Mouse (Mus musculus): ENCODE measurements around the gene Slco4c1.

The Slco4c1 gene

DNA sequence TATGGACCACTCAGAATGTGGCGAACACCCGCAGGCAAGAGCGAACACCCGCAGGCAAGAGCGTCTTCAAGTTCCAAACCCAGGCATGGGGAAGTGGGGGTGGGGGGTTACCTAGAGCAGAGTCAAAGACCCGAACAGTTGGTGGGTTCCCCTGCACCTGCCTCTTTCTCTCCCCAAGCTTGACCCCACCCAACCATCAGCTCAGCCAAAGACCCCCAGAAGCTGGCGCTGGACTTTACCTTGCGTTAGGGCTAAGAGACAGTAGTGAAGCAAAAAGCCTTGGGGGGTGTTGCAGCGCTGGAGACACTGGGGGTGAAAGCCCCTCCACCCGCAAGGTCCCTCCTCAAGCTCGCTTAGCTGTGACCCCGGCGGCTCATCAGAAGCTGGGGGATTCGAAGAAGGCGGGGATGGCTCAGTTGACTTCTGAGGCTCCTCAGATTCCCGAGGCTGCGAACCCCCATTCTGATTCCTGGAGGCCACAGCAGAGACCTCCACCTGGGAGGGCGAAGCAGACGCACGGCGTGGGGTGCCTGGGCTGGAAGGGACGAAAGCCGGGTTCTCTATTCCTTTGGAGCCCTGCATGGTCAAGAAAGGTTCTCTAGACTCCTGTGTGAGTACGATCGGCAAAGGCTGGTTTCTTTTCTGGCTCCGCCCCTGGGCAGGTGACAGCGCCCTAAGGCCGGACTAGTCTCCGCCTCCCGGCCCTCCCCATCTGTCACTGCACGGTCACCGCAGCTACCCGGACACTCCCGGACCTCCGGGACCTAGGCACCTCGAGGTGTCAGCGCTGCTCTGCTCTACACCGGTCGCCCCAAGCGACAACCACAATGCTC lies at the start of gene Slco4c1:
Gene Slco4c1, minus strand, starts transcription at position 644 of the 833 bp plus-strand sequence.
- DNase-seq (ENCODE audit: low spot score) = peak; percentile 6

GRCm38 (mm10) chr1:96917333-96917732 lies 45.4 kb upstream of the Slco4c1 start:
- DNase-seq (ENCODE audit: low spot score) = no peak

- no peak for DNase-seq (ENCODE audit: low spot score)
These were observed 11.8 kb upstream of the Slco4c1 start for GRCm38 (mm10) chr1:96883788-96884187.

DNA sequence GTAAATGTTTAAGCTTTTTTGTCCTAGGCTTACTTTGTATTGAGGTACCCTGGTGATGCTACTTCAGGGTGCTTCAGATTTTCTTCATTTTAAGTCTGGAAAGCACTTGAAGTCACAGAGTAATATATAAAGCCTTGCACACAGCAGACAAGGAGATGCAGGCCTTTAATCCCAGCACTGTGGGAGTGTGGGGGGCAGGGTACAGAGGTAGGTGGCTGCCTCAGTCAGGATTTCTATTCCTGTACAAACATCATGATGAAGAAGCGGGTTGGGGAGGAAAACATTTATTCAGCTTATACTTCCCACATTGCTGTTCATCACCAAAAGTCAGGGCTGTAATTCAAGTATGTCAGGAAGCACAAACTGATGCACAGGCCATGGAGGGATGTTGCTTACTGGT lies 6.6 kb upstream of the Slco4c1 start:
- DNase-seq (ENCODE audit: low spot score) = no peak

GRCm38 (mm10) chr1:96876076-96876475 lies 4.1 kb upstream of the Slco4c1 start:
- DNase-seq (ENCODE audit: low spot score) = no peak

- DNase-seq (ENCODE audit: low spot score) = no peak
These were observed 2.7 kb upstream of the Slco4c1 start for GRCm38 (mm10) chr1:96874636-96875035.

GRCm38 (mm10) chr1:96872361-96872693 lies 356 bp upstream of the Slco4c1 start:
- DNase-seq (ENCODE audit: low spot score) = no peak

DNA sequence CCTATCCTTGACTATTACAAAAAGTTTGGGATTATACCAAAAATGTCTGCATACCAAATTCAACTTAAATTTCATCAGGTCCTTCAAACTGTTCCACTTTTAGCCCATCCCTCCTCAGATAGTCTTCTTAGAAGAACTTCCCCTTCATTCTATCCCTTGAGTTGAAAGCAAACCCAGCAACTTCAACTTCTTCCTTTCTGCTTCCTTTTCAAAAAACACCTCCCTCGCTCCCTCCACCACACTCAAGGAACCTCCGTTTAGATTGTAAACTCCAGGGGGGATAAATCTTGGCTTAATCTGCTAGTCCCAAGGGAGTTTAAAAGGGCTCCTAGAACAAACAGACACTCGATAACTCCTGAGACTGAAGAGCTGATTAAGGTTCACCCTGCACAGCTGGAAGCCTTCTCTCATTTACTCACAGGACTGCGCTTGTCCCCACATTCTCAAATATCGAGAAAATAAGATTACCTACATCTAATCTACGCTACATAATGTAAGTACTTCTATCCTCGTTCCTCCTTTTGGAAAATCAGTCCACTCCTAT lies 1.1 kb downstream of the Slco4c1 start:
- no peak for DNase-seq (ENCODE audit: low spot score)

DNA sequence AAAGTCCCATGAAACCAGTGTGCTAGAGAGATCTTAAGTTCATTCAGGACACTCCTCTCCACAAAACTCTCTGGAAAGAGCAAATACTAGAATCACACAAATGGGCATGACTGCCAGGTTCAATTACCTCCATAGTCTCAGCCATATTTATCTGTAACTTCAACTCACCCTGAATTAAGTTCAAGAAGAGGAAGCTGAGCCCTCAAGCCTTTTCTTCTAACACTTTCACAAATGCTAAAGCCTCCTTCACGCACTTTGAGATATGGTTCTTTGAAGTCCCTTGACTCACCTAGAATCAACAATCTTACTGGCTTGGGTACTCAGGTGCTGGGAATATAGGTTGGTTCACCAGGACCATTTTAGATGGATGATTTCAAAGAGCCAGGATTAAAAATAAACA lies 3.2 kb downstream of the Slco4c1 start:
- no peak for DNase-seq (ENCODE audit: low spot score)

- no peak for DNase-seq (ENCODE audit: low spot score)
These were observed 6.0 kb downstream of the Slco4c1 start for GRCm38 (mm10) chr1:96866002-96866401.

GRCm38 (mm10) chr1:96864120-96864519 lies 7.9 kb downstream of the Slco4c1 start:
- DNase-seq (ENCODE audit: low spot score) = no peak

DNA sequence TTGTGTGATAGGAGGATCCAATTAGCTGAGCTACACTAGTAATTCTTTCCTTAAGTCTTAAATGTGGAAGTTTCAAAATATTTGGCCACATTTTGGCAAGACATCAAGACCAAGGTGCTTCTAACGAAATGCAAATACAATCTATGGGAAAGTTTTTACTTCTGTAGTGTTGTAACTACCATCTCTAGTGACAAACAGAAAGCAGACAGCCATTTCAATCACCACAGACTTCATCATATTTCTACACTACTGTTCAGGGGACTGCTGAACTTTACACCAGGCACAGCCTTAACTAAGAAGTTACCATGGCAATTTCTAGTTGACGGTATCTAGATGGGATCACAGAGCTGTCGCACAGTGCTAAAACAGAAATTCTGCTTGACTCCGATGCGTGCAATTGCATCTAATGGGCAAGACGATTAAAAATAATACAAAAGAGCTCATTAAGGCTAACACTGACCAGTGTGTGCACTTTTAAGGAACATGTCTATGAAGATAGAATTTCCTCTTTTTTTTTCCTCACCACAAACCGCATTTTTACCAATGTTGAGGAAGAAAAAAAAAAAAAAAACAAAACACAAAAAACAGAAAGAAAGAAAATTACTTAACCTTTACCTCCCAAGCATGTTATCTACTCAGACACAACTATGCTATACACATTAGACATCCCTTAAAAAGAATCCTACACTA lies 11.8 kb downstream of the Slco4c1 start:
- no peak for DNase-seq (ENCODE audit: low spot score)

- no peak for DNase-seq (ENCODE audit: low spot score)
These were observed 18.4 kb downstream of the Slco4c1 start for GRCm38 (mm10) chr1:96853541-96853940.

DNA sequence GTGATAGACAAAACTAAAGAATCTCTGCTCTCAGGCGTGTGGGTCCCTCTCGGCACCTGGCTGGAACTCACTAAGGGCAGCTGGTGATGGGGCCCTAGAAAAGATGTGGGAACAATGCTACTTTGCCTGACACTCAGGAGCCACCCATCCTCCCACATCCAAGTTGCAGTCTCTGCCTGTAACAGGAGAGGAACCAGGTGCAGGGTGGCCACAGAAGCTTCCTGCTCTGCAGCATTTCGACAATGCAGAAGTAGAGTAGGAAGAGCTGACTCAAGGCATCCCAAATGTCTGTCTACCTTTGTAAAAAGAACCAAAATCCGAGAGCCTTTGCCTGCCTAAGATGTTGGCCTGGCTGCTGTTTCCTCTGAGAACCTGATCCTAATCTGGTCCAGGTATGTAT lies 22.9 kb downstream of the Slco4c1 start:
- DNase-seq (ENCODE audit: low spot score) = no peak

GRCm38 (mm10) chr1:96848606-96849005 lies 23.4 kb downstream of the Slco4c1 start:
- no peak for DNase-seq (ENCODE audit: low spot score)

DNA sequence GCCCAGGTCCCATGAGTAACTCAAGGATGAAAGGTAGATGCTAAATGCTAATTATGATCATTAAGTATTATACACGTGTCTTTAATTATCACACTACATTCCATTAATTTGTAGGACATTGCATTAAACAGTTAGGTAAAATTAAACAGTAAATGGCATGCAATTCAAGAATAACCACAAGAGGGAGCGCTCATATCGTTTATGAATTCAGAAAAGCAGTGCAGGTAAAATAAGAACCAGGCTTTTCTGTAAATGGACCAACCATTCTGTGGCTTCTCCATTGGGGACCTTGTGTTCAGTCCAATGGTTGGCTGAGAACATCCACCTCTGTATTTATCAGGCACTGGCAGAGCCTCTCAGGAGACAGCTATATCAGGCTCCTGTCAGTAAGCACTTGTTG lies 25.2 kb downstream of the Slco4c1 start:
- peak; percentile 11 for DNase-seq (ENCODE audit: low spot score)

DNA sequence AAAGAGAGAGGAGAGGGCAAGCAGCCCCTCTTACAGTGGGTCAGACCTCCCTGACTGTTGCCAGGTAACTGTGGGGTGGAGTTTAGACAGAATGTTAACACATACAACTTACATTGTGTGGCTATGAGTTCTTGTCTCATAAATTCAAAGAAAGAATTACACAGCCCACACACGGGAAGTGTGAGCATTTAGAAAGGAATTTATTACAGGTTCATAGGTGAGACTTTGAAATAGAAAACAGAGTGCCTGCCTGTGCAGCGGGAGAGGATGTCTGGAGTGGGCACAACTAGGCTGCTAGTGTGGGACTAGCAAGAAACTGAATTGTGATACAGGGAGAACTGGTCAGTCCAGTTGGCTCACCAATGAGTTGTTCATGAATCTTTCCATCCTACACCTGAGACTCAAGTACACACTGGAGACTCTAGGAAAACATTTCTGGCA lies 66.7 kb downstream of the Slco4c1 start:
- no peak for DNase-seq (ENCODE audit: low spot score)

- DNase-seq (ENCODE audit: low spot score) = no peak
These were observed 70.4 kb downstream of the Slco4c1 start for GRCm38 (mm10) chr1:96801595-96801994.

- no peak for DNase-seq (ENCODE audit: low spot score)
These were observed 77.3 kb downstream of the Slco4c1 start for GRCm38 (mm10) chr1:96794690-96795089.

- DNase-seq (ENCODE audit: low spot score) = no peak
These were observed 77.7 kb downstream of the Slco4c1 start for GRCm38 (mm10) chr1:96794290-96794689.

DNA sequence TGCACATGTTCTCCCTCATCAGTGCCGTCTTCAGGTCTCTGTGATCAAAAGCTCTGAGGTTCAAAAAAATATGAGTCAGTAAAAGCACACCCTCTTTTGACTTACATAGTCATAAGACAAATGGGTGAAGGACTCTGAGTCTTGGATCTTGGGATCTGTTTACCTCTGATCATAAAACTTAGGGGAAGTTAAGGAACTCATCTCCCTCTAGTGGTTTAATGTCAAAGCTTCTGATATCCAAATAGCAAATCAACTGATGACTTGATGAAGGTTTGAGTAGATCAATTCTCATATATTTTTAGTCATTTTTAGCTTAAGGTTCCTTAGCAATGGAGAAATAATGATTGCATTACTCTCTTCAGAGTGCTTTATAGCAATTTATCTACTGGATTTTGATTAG lies 82.7 kb downstream of the Slco4c1 start:
- no peak for DNase-seq (ENCODE audit: low spot score)

GRCm38 (mm10) chr1:96774174-96774573 lies 97.8 kb downstream of the Slco4c1 start:
- DNase-seq (ENCODE audit: low spot score) = no peak

DNA sequence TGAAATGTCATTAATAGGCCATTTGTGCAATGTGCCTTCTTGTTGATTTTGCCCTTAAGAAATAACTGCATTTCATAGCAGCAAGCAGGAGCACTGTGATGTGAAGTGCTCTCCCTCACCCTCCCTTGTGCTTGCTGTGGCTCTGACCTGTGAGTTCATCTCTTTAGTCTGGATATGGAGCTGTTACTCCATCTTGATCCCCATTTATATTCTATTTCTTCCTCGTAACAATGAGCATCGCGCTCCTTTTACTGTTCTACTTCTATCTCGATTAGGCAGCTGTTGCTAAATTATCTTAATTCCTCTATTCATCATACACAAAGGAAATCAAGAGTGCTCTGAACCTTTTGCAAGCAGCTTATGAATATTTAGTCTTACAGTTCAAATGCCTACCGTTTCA lies 98.3 kb downstream of the Slco4c1 start:
- DNase-seq (ENCODE audit: low spot score) = no peak
